Mouse (Mus musculus) fibroblast of lung, adult 2 months (primary cell): ENCODE results near the gene Hist2h3c1.
"Not testable (repeated sequence)": the region's sequence is repeated elsewhere in the genome, so short reads cannot be mapped to it uniquely, and the experiment has no call there.

ENCODE experiments used
- DNase-seq: peaks from one replicate; pipeline ENCODE4 v3.0.0-alpha.2; 2011; ENCODE audit warnings: low read depth

Hist2h3c1 gene

GRCm38 (mm10) chr3:96235836-96236235, 10.6 kb upstream of the Hist2h3c1 start:
- DNase-seq, result no peak

- DNase-seq, result no peak
Measured at GRCm38 (mm10) chr3:96236834-96237334, 9.6 kb upstream of the Hist2h3c1 start.

GRCm38 (mm10) chr3:96237335-96237903, 9.1 kb upstream of the Hist2h3c1 start:
- DNase-seq, result no peak

GRCm38 (mm10) chr3:96237904-96238511, 8.5 kb upstream of the Hist2h3c1 start:
- no peak for DNase-seq

GRCm38 (mm10) chr3:96238954-96239793, 7.3 kb upstream of the Hist2h3c1 start, which contains the start of gene Hist2h3c2:
Gene Hist2h3c2 (minus strand): TSS chr3:96239127.
- not testable (repeated sequence) for DNase-seq

GRCm38 (mm10) chr3:96239949-96240798, 6.3 kb upstream of the Hist2h3c1 start, which contains the start of gene Hist2h2aa2:
Gene Hist2h2aa2 (minus strand): TSS chr3:96240276.
- DNase-seq, result peak; percentile 55

- DNase-seq, result no peak
Measured at GRCm38 (mm10) chr3:96240799-96241197, 5.7 kb upstream of the Hist2h3c1 start.

- no peak for DNase-seq
Measured at GRCm38 (mm10) chr3:96243921-96244572, 2.4 kb upstream of the Hist2h3c1 start.

- not testable (repeated sequence) for DNase-seq
Measured at GRCm38 (mm10) chr3:96245003-96245886, 1.2 kb upstream of the Hist2h3c1 start, which contains the start of gene Hist2h2aa1. Gene Hist2h2aa1 (plus strand): TSS chr3:96245497.

- DNase-seq, result not testable (repeated sequence)
Measured at GRCm38 (mm10) chr3:96246018-96246417, 467 bp upstream of the Hist2h3c1 start.

GRCm38 (mm10) chr3:96247356-96248140, 1.1 kb downstream of the Hist2h3c1 start:
- DNase-seq, result no peak

- no peak for DNase-seq
Measured at GRCm38 (mm10) chr3:96248141-96249033, 1.9 kb downstream of the Hist2h3c1 start.

- no peak for DNase-seq
Measured at GRCm38 (mm10) chr3:96249034-96249345, 2.5 kb downstream of the Hist2h3c1 start.

GRCm38 (mm10) chr3:96250890-96251289, 4.4 kb downstream of the Hist2h3c1 start:
- no peak for DNase-seq

- no peak for DNase-seq
Measured at GRCm38 (mm10) chr3:96251787-96252186, 5.3 kb downstream of the Hist2h3c1 start.

- no peak for DNase-seq
Measured at GRCm38 (mm10) chr3:96254683-96255355, 8.3 kb downstream of the Hist2h3c1 start.

GRCm38 (mm10) chr3:96255926-96256593, 9.6 kb downstream of the Hist2h3c1 start:
- no peak for DNase-seq
